Mouse (Mus musculus) small intestine, adult 2 months (tissue): ENCODE measurements around the gene Mxd3. TPM values are rescaled to one million over a fixed set of nuclear protein-coding genes. Genes with fewer than 3 reads are reported as not detected.

Source experiments
- H3K27ac ChIP-seq: fragments of 200-500 bp; 2 replicates; pipeline ENCODE4 v1.5.1; 2012; ENCODE audit warnings: low read depth, low read length, control low read depth, inconsistent platforms; ENCODE audit not compliant: insufficient read depth
- H3K27me3 ChIP-seq: fragments of 200-500 bp; 2 replicates; pipeline ENCODE4 v1.6.1; 2012; ENCODE audit warnings: mild to moderate bottlenecking, moderate library complexity, low read length, inconsistent platforms; ENCODE audit not compliant: control insufficient read depth, insufficient read depth
- H3K36me3 ChIP-seq: fragments of 200-500 bp; 2 replicates; pipeline ENCODE4 v1.6.1; 2012; ENCODE audit warnings: mild to moderate bottlenecking, low read length, control low read depth, inconsistent platforms; ENCODE audit not compliant: control insufficient read depth, insufficient read depth
- H3K4me1 ChIP-seq: fragments of 200-500 bp; 2 replicates; pipeline ENCODE4 v1.6.1; 2012; ENCODE audit warnings: low read length, inconsistent platforms, mixed read lengths; ENCODE audit not compliant: control insufficient read depth, insufficient read depth, insufficient read length
- H3K4me3 ChIP-seq: fragments of 200-500 bp; 2 replicates; pipeline ENCODE4 v1.5.1; 2012; ENCODE audit warnings: low read depth, mild to moderate bottlenecking, control low read depth, inconsistent platforms, low read length, moderate library complexity
- CTCF ChIP-seq: fragments of 200-500 bp; IDR thresholded peaks from 2 replicates; pipeline ENCODE4 v1.5.1; 2012; ENCODE audit warnings: low read depth, mild to moderate bottlenecking, control low read depth, inconsistent platforms, low read length, moderate library complexity, mixed read lengths; ENCODE audit not compliant: insufficient replicate concordance, insufficient read length; ENCODE audit errors: extremely low read depth
- POLR2A ChIP-seq: fragments of 200-500 bp; IDR thresholded peaks from 2 replicates; pipeline ENCODE4 v1.6.1; 2012; ENCODE audit warnings: low read depth, mild to moderate bottlenecking, control low read depth, inconsistent platforms, low read length, moderate library complexity
- WGBS: fragments of 180-500 bp; shearing (Covaris S2); methylation state at CpG from one replicate; pipeline ENCODE4 v1.1.7; 2018; 5-methylcytosine and 5-hydroxymethylcytosine counted together
- polyA plus RNA-seq: library from polyadenylated mRNA; depleted of rRNA; stranded (reverse); fragments of >200 nt; gene quantifications from 2 replicates; pipeline ENCODE4 v1.2.3, GENCODE M21; 2012

The Mxd3 gene
- polyA plus RNA-seq, 1 experiment = 8.5 TPM

- Histone ChIP-seq H3K27ac (peak overlapping the region; percentile 68), H3K36me3 (no peaks in the 10 kb centered on the region), H3K4me1 (peaks cover 54% of the 10 kb centered on the region), H3K4me3 (peak overlapping the region; percentile 65), H3K27me3 (no peaks in the 10 kb centered on the region)
- TF ChIP-seq CTCF (no peak), POLR2A (no peak)
- 34% methylated on average over 3 of the region's 3 CpGs for WGBS
Measured at GRCm38 (mm10) chr13:55370234-55370633, 40.6 kb upstream of the Mxd3 start.

GRCm38 (mm10) chr13:55369531-55370114 lies 40.0 kb upstream of the Mxd3 start, which contains the start of gene Rgs14:
Gene Rgs14, plus strand, starts transcription at chr13:55369732.
- Histone ChIP-seq H3K4me3 (peak within 1 kb of the TSS; percentile 65), H3K4me1 (peaks cover 50% of the 10 kb centered on the region), H3K27ac (peak within 1 kb of the TSS; percentile 68), H3K36me3 (no peaks in the 10 kb centered on the region), H3K27me3 (no peaks in the 10 kb centered on the region)
- TF ChIP-seq POLR2A = no peak; the same call in 1 of the 2 replicates
- WGBS = 30% methylated on average over 13 of the region's 13 CpGs

GRCm38 (mm10) chr13:55368401-55368800 lies 38.8 kb upstream of the Mxd3 start:
- Histone ChIP-seq H3K4me3 (no peak overlapping the region), H3K36me3 (no peaks in the 10 kb centered on the region), H3K27me3 (no peaks in the 10 kb centered on the region), H3K27ac (no peak overlapping the region), H3K4me1 (peaks cover 43% of the 10 kb centered on the region)
- no peak for TF ChIP-seq POLR2A
- TF ChIP-seq CTCF = peak; percentile 47; the same call in 1 of the 2 replicates
- 72% methylated on average over 7 of the region's 7 CpGs for WGBS

- Histone ChIP-seq H3K36me3 (peaks cover 23% of the 10 kb centered on the region), H3K27me3 (no peaks in the 10 kb centered on the region), H3K4me3 (peak within 1 kb of the TSS; percentile 79), H3K4me1 (peaks cover 11% of the 10 kb centered on the region), H3K27ac (peak within 1 kb of the TSS; percentile 93)
- WGBS = under 1% methylated on average over 35 of the region's 35 CpGs
- TF ChIP-seq POLR2A (peak; percentile 88), CTCF (no peak)
Measured at GRCm38 (mm10) chr13:55362453-55363060, 32.9 kb upstream of the Mxd3 start, which contains the start of gene Lman2. Gene Lman2, minus strand, starts transcription at chr13:55362783.

GRCm38 (mm10) chr13:55361974-55362452 lies 32.4 kb upstream of the Mxd3 start:
- WGBS = under 1% methylated on average over 32 of the region's 32 CpGs
- Histone ChIP-seq H3K4me1 (peaks cover 11% of the 10 kb centered on the region), H3K27me3 (no peaks in the 10 kb centered on the region), H3K27ac (peak overlapping the region; percentile 93), H3K36me3 (peaks cover 26% of the 10 kb centered on the region), H3K4me3 (peak overlapping the region; percentile 79)
- TF ChIP-seq POLR2A = no peak
- TF ChIP-seq CTCF = no peak

- Histone ChIP-seq H3K4me1 (peaks cover 11% of the 10 kb centered on the region), H3K36me3 (peaks cover 32% of the 10 kb centered on the region), H3K4me3 (peak overlapping the region; percentile 39), H3K27ac (no peak overlapping the region), H3K27me3 (no peaks in the 10 kb centered on the region)
- TF ChIP-seq CTCF = no peak
- TF ChIP-seq POLR2A = no peak
Measured at GRCm38 (mm10) chr13:55361145-55361544, 31.5 kb upstream of the Mxd3 start.

- no peaks in the 10 kb centered on the region for H3K27me3 ChIP-seq
- WGBS = 80% methylated on average over 11 of the region's 11 CpGs
- H3K36me3 ChIP-seq = peaks cover 70% of the 10 kb centered on the region
- no peak overlapping the region for H3K4me3 ChIP-seq
- no peak overlapping the region for H3K27ac ChIP-seq
- TF ChIP-seq CTCF (no peak), POLR2A (no peak)
- H3K4me1 ChIP-seq = no peaks in the 10 kb centered on the region
Measured at GRCm38 (mm10) chr13:55346745-55347144, 17.1 kb upstream of the Mxd3 start.

GRCm38 (mm10) chr13:55344286-55344685 lies 14.7 kb upstream of the Mxd3 start:
- 87% methylated on average over 7 of the region's 7 CpGs for whole genome bisulfite sequencing
- no peak overlapping the region for H3K4me3 ChIP-seq
- no peak for TF ChIP-seq POLR2A
- TF ChIP-seq CTCF = no peak
- H3K27ac ChIP-seq = no peak overlapping the region
- H3K4me1 ChIP-seq = no peaks in the 10 kb centered on the region
- peaks cover 48% of the 10 kb centered on the region for H3K36me3 ChIP-seq
- no peaks in the 10 kb centered on the region for H3K27me3 ChIP-seq
